Mouse (Mus musculus) right cerebral cortex, postnatal 36 days (tissue): ENCODE data around the gene Olfr1086.
"Not testable (repeated sequence)": the region's sequence is repeated elsewhere in the genome, so short reads cannot be mapped to it uniquely, and the experiment has no call there.

ENCODE experiments used
- DNase-seq, 2 experiments: peaks; one replicate each; pipeline ENCODE4 v3.0.0; 2022; ENCODE audit warnings: low spot score in 2 of 2, mixed read lengths in 1 of 2

Gene Olfr1086

DNA sequence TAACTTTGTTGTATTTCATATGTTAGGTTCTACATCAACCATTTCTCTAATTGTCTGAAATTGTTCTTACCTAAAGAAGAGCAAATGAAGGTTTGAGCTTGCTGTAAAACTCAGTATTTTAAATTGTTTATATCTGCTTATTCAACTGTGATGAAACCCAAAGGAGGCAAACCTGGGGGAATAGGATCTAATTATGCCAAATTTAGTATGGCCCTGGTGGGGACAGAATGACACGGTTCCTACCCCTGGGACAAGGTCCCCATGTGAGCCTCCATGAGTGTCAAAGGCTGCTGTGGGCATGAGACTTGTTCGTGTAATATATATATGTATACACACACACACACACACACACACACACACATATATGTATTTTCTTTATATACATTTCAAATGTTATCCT is at the start of gene Olfr1086:
Gene Olfr1086, minus strand, starts transcription at position 101 of the 400 bp plus-strand sequence.
- DNase-seq = no peak

DNA sequence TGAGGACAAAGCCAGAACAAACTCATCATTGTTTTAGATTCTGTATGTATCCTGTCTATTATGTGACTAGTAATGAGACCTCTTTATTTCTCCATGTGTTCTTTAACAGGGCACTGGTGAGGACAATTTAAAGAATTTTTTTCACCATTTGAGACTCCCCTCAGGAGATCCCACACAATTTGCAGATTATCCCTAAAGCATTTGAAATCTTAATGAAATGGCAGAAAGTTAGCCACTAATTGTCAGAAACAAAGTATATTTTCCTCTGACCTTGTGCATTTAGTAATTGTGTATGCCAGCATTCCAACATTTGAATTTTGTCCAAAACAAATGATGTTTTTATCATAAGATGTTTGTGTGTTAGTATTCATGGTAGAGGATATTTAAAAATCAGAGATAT is 18.4 kb upstream of the Olfr1086 start, which contains the start of gene Olfr1087:
Gene Olfr1087, minus strand, starts transcription at position 101 of the 400 bp plus-strand sequence.
- DNase-seq = no peak

GRCm38 (mm10) chr2:86661919-86662318 is 18.0 kb downstream of the Olfr1086 start, which contains the start of gene Olfr1085:
Gene Olfr1085, minus strand, starts transcription at chr2:86662019.
- no peak for DNase-seq

GRCm38 (mm10) chr2:86639625-86640024 is 40.3 kb downstream of the Olfr1086 start, which contains the start of gene Olfr1084:
Gene Olfr1084, minus strand, starts transcription at chr2:86639725.
- not testable (repeated sequence) for DNase-seq
